Mouse (Mus musculus): Measurements from ENCODE around the gene Cemip.

The Cemip gene

GRCm38 (mm10) chr7:83978945-83979536 is 107.3 kb downstream of the Cemip start:
- in situ Hi-C loops (cut with MboI; ENCODE audit: unreplicated experiment in 2 of 2), result no loop called here

- in situ Hi-C loops (cut with MboI; ENCODE audit: unreplicated experiment in 2 of 2), result no loop called here
These were observed 107.9 kb downstream of the Cemip start for GRCm38 (mm10) chr7:83978410-83978809.

GRCm38 (mm10) chr7:83976413-83976958 is 109.8 kb downstream of the Cemip start:
- in situ Hi-C loops (cut with MboI; ENCODE audit: unreplicated experiment in 2 of 2), result no loop called here

DNA sequence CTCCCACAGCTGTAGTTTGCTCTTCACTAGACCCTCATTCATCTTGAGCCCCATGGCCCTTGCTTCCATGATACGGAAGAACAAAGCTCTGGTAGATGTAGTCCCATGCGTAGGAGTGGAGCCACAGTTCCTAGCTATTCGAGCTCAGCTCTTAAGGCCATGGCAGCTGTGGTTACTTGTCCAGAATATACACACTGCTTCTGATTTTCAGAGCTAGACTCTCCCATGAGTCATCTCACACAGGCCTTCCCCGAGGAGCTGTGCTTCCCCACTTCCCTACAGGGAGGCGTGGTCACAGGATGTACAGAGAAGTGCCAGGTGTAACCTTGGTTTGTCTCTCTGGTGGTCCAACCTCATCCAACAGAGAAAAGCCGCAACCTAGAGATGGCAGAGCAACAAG is 111.0 kb downstream of the Cemip start:
- in situ Hi-C loops (cut with MboI; ENCODE audit: unreplicated experiment in 2 of 2), result no loop called here

DNA sequence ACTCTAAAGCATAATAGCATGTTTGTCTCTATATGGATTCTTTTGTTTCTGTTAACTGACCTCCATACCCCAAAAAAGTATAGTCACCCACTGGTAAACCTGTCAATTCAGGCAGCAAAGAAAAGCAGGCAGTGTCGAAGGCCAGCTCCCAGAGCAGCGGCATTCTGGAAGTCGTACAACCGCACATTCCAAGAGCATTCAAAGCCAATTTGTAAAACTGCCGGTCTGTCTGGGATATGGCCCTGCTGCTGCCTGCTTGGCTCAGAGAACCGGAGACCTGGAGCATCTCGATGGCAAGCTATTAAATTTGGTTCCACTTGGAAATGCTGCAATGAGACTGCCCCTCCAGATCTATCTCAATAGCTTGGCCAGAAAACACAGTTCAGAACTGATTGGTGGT is 113.8 kb downstream of the Cemip start:
- in situ Hi-C loops (cut with MboI; ENCODE audit: unreplicated experiment in 2 of 2), result no loop called here

DNA sequence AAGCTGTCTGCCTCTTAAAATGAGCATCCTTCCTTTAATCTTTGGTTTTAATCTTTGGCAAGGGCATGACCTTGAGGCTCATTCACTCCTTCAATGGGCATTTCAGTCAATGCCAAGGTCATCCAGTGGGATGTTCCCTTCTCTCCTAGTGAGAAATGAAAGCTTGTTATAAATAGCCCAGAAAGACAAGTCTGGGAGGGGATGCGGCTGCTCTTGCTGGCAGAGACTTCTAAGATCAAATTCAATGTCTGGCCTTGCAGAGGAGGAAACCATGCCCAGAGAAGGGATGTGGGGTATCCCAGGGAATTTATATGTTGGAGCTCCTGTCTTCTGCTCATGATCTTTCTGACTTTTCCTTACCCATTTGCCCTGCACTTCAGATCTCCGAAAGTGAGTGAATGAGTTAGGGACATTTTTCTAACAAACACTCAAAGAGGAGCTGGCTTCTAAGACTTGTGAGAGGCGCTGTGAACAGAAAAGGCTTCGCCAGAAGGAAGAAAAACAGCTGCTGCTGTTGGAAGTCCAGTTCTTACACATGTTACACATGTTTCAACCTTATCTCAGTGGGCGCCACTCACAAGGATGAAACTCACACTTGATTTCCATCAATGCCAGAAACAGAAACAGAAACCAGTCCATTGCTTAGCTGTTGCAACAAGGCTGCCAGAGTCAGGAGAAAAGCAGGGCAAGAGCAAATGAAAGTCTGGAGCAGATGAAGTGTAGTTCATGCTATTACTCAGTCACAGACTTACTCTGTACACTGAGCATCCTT is 120.1 kb downstream of the Cemip start:
- in situ Hi-C loops (cut with MboI; ENCODE audit: unreplicated experiment in 2 of 2), result no loop called here

GRCm38 (mm10) chr7:83965181-83965580 is 121.1 kb downstream of the Cemip start:
- in situ Hi-C loops (cut with MboI; ENCODE audit: unreplicated experiment in 2 of 2), result no loop called here

- in situ Hi-C loops (cut with MboI; ENCODE audit: unreplicated experiment in 2 of 2), result loop anchor here in 1 of 2 experiments (10.0 kb wide), 1 partner anchor 112 kb away; no protein-coding TSS in a partner anchor
These were observed 133.8 kb downstream of the Cemip start for GRCm38 (mm10) chr7:83952511-83952910.

- in situ Hi-C loops (cut with MboI; ENCODE audit: unreplicated experiment in 2 of 2), result loop anchor here in 1 of 2 experiments (10.0 kb wide), 1 partner anchor 113 kb away; no protein-coding TSS in a partner anchor
These were observed 135.0 kb downstream of the Cemip start for GRCm38 (mm10) chr7:83951327-83951726.

DNA sequence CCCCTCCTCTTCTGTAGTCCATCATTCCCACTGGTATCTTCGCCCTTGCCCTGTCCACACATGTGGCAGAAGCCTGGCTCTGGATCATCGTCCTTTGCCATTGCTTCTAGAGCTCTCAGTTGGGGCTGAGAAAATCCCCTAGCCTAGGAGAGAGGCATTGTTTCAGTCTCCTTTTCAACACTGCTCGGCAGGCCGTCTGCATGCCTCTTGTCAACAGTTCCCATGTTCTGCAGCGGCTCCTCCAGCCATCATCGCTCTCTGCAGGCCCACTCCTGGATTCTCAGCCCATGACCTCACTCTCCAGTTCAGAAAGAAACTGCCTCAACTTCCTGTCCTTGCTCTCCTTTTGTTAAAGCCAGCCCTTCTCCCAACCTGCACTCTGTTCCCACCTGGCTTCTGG is 136.6 kb downstream of the Cemip start:
- in situ Hi-C loops (cut with MboI; ENCODE audit: unreplicated experiment in 2 of 2), result loop anchor here in 1 of 2 experiments (10.0 kb wide), 1 partner anchor 115 kb away; no protein-coding TSS in a partner anchor

DNA sequence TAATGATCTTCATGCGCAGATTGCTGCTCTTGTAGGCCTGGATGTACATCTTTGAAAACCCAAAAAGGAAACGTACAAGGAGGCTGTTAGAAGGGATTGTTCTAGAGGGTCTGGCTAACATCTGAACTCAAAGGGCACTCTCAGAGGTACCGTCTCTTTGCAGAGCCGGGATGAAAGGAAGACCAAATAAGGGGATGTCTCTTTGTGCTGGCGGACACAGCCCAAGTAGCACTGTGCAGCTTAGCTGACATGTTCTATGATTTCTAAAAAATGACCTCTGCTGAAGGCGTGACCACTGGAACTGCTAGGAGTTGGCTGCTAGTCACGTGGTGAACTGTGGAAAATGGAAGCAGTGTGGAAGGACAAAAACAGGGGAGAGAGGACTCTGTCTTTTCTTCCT is 137.6 kb downstream of the Cemip start:
- in situ Hi-C loops (cut with MboI; ENCODE audit: unreplicated experiment in 2 of 2), result no loop called here

GRCm38 (mm10) chr7:83941701-83942101 is 144.6 kb downstream of the Cemip start:
- in situ Hi-C loops (cut with MboI; ENCODE audit: unreplicated experiment in 2 of 2), result no loop called here

- in situ Hi-C loops (cut with MboI; ENCODE audit: unreplicated experiment in 2 of 2), result no loop called here
These were observed 146.2 kb downstream of the Cemip start for GRCm38 (mm10) chr7:83940136-83940535.

DNA sequence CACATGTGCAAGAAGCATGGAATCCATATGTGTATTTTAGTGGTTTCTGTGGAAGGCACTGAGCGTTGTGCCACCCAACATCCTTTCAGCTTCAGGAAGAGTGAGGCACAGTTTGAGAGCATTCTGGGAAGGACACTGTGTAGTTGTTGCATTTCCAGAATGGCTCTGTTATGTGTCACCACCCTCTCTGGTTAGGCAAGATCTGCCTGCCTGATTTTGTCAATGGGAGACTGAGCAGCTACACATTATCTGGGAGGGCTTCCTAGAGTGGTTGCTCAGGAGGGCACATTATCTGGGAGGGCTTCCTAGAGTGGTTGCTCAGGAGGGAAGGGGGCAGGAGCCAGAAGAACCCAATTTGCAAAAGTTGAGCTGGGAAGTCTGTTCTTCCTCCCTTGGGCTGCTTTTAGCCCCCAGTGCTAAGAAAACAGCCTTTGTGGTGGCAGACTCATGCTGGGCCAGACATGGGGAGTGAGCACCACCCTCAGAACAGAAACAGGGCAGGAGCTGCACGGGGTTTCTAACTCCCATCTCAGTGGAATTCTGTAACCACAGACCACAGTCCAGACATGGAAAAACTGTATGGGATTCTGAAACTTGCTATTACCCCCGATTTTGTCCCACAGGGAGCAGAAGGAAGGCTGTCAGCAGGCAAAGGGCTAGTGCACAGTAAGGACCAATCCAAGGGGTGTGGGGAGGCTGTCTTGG is 147.1 kb downstream of the Cemip start:
- in situ Hi-C loops (cut with MboI; ENCODE audit: unreplicated experiment in 2 of 2), result no loop called here

GRCm38 (mm10) chr7:83921637-83922036 is 164.7 kb downstream of the Cemip start:
- in situ Hi-C loops (cut with MboI; ENCODE audit: unreplicated experiment in 2 of 2), result loop anchor here in 1 of 2 experiments (25.0 kb wide), 2 partner anchors 691 to 866 kb away; partner anchors contain the start of gene Fah

GRCm38 (mm10) chr7:83920241-83920640 is 166.1 kb downstream of the Cemip start:
- in situ Hi-C loops (cut with MboI; ENCODE audit: unreplicated experiment in 2 of 2), result loop anchor here in 1 of 2 experiments (25.0 kb wide), 2 partner anchors 692 to 867 kb away; partner anchors contain the start of gene Fah

- in situ Hi-C loops (cut with MboI; ENCODE audit: unreplicated experiment in 2 of 2), result loop anchor here (5.0 to 25.0 kb wide), 3 partner anchors 443 to 873 kb away; partner anchors contain the start of gene Fah (in 1 of the 2)
These were observed 171.7 kb downstream of the Cemip start for GRCm38 (mm10) chr7:83914566-83914965.

DNA sequence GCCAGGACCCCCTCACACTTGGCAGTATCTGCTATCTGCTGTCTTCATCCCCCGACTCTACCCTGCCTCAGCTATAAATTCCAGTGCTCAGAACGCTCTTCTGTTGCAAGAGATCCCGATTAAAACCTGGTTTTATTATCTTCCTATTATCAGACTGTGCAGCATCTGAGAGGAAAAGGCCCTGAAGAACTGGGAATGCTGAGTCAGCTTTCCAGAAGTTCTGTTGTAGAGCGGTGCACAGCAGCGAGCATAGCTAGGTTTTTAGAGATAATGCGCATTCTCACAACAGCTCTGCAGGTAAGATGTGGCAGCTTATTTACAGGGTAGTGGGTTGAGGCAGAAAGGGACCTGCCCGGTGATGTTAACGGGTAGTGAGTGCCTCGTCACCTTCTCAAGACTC is 172.3 kb downstream of the Cemip start:
- in situ Hi-C loops (cut with MboI; ENCODE audit: unreplicated experiment in 2 of 2), result loop anchor here (5.0 to 25.0 kb wide), 3 partner anchors 443 to 873 kb away; partner anchors contain the start of gene Fah (in 1 of the 2)

- in situ Hi-C loops (cut with MboI; ENCODE audit: unreplicated experiment in 2 of 2), result loop anchor here (5.0 to 25.0 kb wide), 3 partner anchors 444 to 874 kb away; partner anchors contain the start of gene Fah (in 1 of the 2)
These were observed 172.8 kb downstream of the Cemip start for GRCm38 (mm10) chr7:83913405-83913932.

DNA sequence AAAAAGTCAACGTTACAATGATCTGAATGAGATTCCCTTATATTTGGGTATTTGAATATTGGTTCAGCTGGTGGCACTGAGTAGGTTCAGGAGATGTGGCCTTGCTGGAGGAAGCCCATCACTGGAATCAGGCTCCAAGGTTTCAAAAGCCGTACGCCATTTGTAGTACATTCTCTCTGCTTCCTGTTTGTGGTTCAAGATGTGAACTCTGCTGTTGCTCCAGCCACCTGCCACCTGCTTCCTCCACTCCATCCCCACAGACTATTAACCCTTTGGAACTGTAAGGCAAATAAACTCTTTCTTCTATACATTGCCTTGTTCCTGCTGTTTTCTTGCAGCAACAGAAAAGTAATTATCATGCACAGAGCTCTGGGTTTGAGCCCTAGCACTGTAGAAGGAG is 174.4 kb downstream of the Cemip start:
- in situ Hi-C loops (cut with MboI; ENCODE audit: unreplicated experiment in 2 of 2), result loop anchor here (5.0 to 25.0 kb wide), 3 partner anchors 445 to 875 kb away; partner anchors contain the start of gene Fah (in 1 of the 2)
